ENCODE assay signal across 26 mouse cellular contexts in the genomic region with DNA sequence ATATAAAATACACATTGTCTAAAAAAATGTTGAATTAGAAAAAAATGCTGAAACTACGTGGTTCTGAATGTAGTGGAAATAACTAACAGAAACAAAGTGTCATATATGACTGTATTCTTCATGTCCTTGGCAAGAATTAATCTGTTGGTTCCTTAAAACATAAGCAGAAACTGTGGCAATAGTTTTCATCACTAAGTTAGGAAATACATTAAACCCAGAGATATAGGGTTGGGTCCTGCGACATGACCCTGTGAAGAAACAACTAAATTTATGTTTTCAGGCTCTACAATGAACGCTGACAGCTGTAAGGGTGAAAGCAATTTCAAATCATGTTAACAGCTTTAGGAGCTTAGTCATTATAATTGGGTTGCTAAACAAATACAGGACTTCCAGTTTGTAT.
DNase-seq lines count a peak whose midpoint lies in the region; ATAC-seq lines count a peak whose summit lies in the region.
"Had no signal": no experiment of that assay in that cellular context is flagged by ENCODE, and none has a peak within 500 bp of the region (broad histone marks: within the 10 kb centered on the region; RNA-seq: fewer than 3 reads in every experiment).

No protein-coding gene starts in this region.

- no peaks in the 10 kb centered on the region for H3K27me3 ChIP-seq in liver, embryonic 11.5 days (replicated peaks; ENCODE audit: control insufficient read depth, insufficient read depth, low read length)
- H3K27me3 ChIP-seq: CH12.LX; embryonic facial prominence, embryonic 12.5 days; forebrain, embryonic 12.5 days; Patski had no signal

- DNase-seq in 416B (ENCODE audit: low read depth): peak; percentile 2
- peak; percentile 2 for DNase-seq in fat pad, adult 2 months (ENCODE audit: extremely low read depth, low read depth, low spot score)
- no peak for DNase-seq in cerebellum, postnatal 10 days
- no peak for DNase-seq in adrenal gland, adult 8-10 months
- no peak for DNase-seq in liver, embryonic 11.5 days (ENCODE audit: low spot score)
- DNase-seq: adrenal gland, postnatal 10 days; adrenal gland, postnatal 25 days; B cell, adult 2 months; cerebellum, adult 11 months; cerebellum, adult 18-20 months; cerebellum, adult 8-10 months; cerebellum, adult 9-11 months; cerebellum, postnatal 25 days had no signal

- H3K4me1 ChIP-seq in liver, embryonic 11.5 days (replicated peaks; ENCODE audit: control insufficient read depth, insufficient read depth, low read length): no peaks in the 10 kb centered on the region
- H3K4me1 ChIP-seq: embryonic facial prominence, embryonic 10.5 days; embryonic facial prominence, embryonic 12.5 days; forebrain, embryonic 10.5 days; forebrain, embryonic 12.5 days had no signal

- no peak overlapping the region for H3K4me3 ChIP-seq in liver, embryonic 11.5 days (ENCODE audit: low read depth, low read length)
- H3K4me3 ChIP-seq: embryonic facial prominence, embryonic 10.5 days; embryonic facial prominence, embryonic 12.5 days; forebrain, embryonic 10.5 days; forebrain, embryonic 12.5 days had no signal

- no peaks in the 10 kb centered on the region for H3K36me3 ChIP-seq in liver, embryonic 11.5 days (ENCODE audit: control insufficient read depth, insufficient read depth, low read length)
- H3K36me3 ChIP-seq: embryonic facial prominence, embryonic 10.5 days; embryonic facial prominence, embryonic 12.5 days; forebrain, embryonic 10.5 days; forebrain, embryonic 12.5 days; G1E had no signal

- H3K27ac ChIP-seq in liver, embryonic 11.5 days (ENCODE audit: low read depth, low read length): no peak overlapping the region
- H3K27ac ChIP-seq: embryonic facial prominence, embryonic 10.5 days; embryonic facial prominence, embryonic 12.5 days; forebrain, embryonic 10.5 days; forebrain, embryonic 12.5 days had no signal

- WGBS in liver, embryonic 11.5 days: 78% methylated on average over 3 of the region's 3 CpGs

- no peak overlapping the region for H3K4me2 ChIP-seq in liver, embryonic 11.5 days
- H3K4me2 ChIP-seq: embryonic facial prominence, embryonic 12.5 days; forebrain, embryonic 12.5 days had no signal

- H3K9me3 ChIP-seq in liver, embryonic 11.5 days (ENCODE audit: control insufficient read depth, low read length): no peaks in the 10 kb centered on the region
- H3K9me3 ChIP-seq: embryonic facial prominence, embryonic 10.5 days; embryonic facial prominence, embryonic 12.5 days; forebrain, embryonic 10.5 days; forebrain, embryonic 12.5 days; G1E had no signal

- no peak overlapping the region for H3K9ac ChIP-seq in liver, embryonic 11.5 days (ENCODE audit: low read depth, low read length)
- H3K9ac ChIP-seq: embryonic facial prominence, embryonic 12.5 days; forebrain, embryonic 12.5 days had no signal

- ATAC-seq in granulocyte monocyte progenitor cell, adult 5-6 weeks (replicated peaks; ENCODE audit: poor library complexity, severe bottlenecking): peak; percentile 76
- ATAC-seq in megakaryocyte progenitor cell, adult 5-6 weeks (replicated peaks; ENCODE audit: poor library complexity): peak; percentile 60
- ATAC-seq in liver, embryonic 11.5 days (replicated peaks; ENCODE audit: low FRiP score): no peak
- ATAC-seq: activated CD4-positive, CD25-positive, alpha-beta regulatory T cell, adult 4 months; CD4-positive, CD25-positive, alpha-beta regulatory T cell, adult 4 months; forebrain, embryonic 14.5 days; forebrain, embryonic 16.5 days; Patski had no signal

Comparison
In these comparisons a context has a peak if more than half of its experiments do, and no peak if none do; other contexts are left out.
1. DNase-seq: peak in 416B (single experiment) and fat pad, adult 2 months (single experiment); none in cerebellum, postnatal 10 days (0 of 2), adrenal gland, adult 8-10 months (single experiment) and liver, embryonic 11.5 days (single experiment).